33 mouse cellular contexts compared by ENCODE assay signal in the genomic region with DNA sequence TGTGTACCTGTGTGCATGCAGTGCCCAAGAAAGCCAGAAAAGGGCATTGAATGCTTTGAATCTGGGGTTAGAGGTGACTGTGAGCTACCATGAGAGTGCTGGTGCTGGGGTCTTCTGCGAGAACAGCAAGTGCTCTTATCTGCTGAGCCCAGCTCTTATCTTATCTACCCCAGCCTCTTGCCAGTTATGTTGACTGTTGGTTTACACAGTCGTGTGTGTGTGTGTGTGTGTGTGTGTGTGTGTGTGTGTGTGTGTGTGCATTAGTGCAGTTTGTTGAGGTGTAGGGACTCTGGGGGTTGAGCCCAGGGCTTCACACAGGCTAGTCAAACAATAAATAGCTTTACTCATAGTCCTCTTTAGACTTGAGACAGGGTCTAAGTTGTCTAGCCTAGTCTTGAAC. TPM values are rescaled to one million over a fixed set of nuclear protein-coding genes. Genes with fewer than 3 reads are reported as not detected.
DNase-seq lines count a peak whose midpoint lies in the region; ATAC-seq and TF ChIP-seq lines count a peak whose summit lies in the region.
"Had no signal": no experiment of that assay in that cellular context is flagged by ENCODE, and none has a peak within 500 bp of the region (broad histone marks: within the 10 kb centered on the region; RNA-seq: fewer than 3 reads in every experiment).

No protein-coding gene starts in this region.

- TF ChIP-seq CTCF in gastrocnemius, adult 2 months (IDR thresholded peaks at IDR 0.05) = no peak
- no peak for TF ChIP-seq CTCF in liver, embryonic 14.5 days (IDR thresholded peaks at IDR 0.05; ENCODE audit: low read depth)

- intact Hi-C loops in gastrocnemius, adult 2 months (cut with DNase I) = no loop called here

- peak; percentile 87 for TF ChIP-seq EP300 in liver, embryonic 14.5 days (IDR thresholded peaks at IDR 0.05; ENCODE audit: low read depth)

- H3K4me2 ChIP-seq in liver, embryonic 14.5 days (ENCODE audit: low read depth) = no peak overlapping the region
- H3K4me2 ChIP-seq: embryonic facial prominence, embryonic 13.5 days; heart, embryonic 15.5 days; hindbrain, embryonic 12.5 days; limb, embryonic 12.5 days; neural tube, embryonic 12.5 days had no signal

- no peaks in the 10 kb centered on the region for H3K9me3 ChIP-seq in liver, embryonic 14.5 days (ENCODE audit: control insufficient read depth, low read length)
- H3K9me3 ChIP-seq: embryonic facial prominence, embryonic 13.5 days; forebrain, embryonic 10.5 days; heart, embryonic 15.5 days; hindbrain, embryonic 12.5 days; limb, embryonic 12.5 days; midbrain, embryonic 10.5 days; neural tube, embryonic 12.5 days had no signal

- peaks cover 3 to 9% of the 10 kb centered on the region in 2 experiments for H3K4me1 ChIP-seq in liver, embryonic 14.5 days (replicated peaks; ENCODE audit: control insufficient read depth in 2 of 2, insufficient read depth in 2 of 2, low read length in 1 of 2)
- H3K4me1 ChIP-seq: neural tube, embryonic 12.5 days had no signal

- peak overlapping the region; percentile 30; the same call in 1 of the 2 replicates for H3K4me3 ChIP-seq in gastrocnemius, adult 2 months
- H3K4me3 ChIP-seq in liver, embryonic 14.5 days (ENCODE audit: insufficient read depth in 1 of 2, low read depth in 2 of 2, low read length in 2 of 2) = no peak overlapping the region
- H3K4me3 ChIP-seq: embryonic facial prominence, embryonic 13.5 days; forebrain, embryonic 10.5 days; heart, embryonic 15.5 days; hindbrain, embryonic 12.5 days; limb, embryonic 12.5 days; midbrain, embryonic 10.5 days; neural tube, embryonic 12.5 days had no signal

- WGBS in liver, embryonic 14.5 days (ENCODE audit: insufficient replicate concordance) = 7% methylated on average over 2 of the region's 2 CpGs

- ATAC-seq in common myeloid progenitor, adult 5-6 weeks (replicated peaks; ENCODE audit: low read depth, poor library complexity, severe bottlenecking) = peak; percentile 43; the same call in 1 of the 2 replicates
- ATAC-seq in liver, embryonic 14.5 days (ENCODE audit: insufficient read depth) = peak; percentile 74
- peak; percentile 46 for ATAC-seq in megakaryocyte-erythroid progenitor cell, adult 5-6 weeks (replicated peaks; ENCODE audit: low FRiP score, low TSS enrichment, poor library complexity, severe bottlenecking)
- no peak for ATAC-seq in CD4-positive, CD25-positive, alpha-beta regulatory T cell, adult 4 months
- ATAC-seq: activated CD4-positive, CD25-positive, alpha-beta regulatory T cell, adult 4 months; forebrain, embryonic 16.5 days; hindbrain, postnatal 0 days; intestine, postnatal 0 days; lung, postnatal 0 days; midbrain, embryonic 16.5 days had no signal

- no peaks in the 10 kb centered on the region for H3K36me3 ChIP-seq in liver, embryonic 14.5 days (replicated peaks; ENCODE audit: control insufficient read depth, insufficient read depth, low read depth)
- H3K36me3 ChIP-seq: embryonic facial prominence, embryonic 13.5 days; forebrain, embryonic 10.5 days; heart, embryonic 15.5 days; hindbrain, embryonic 12.5 days; limb, embryonic 12.5 days; midbrain, embryonic 10.5 days; neural tube, embryonic 12.5 days had no signal

- no peak overlapping the region for H3K9ac ChIP-seq in liver, embryonic 14.5 days (replicated peaks)
- H3K9ac ChIP-seq: embryonic facial prominence, embryonic 13.5 days; heart, embryonic 15.5 days; hindbrain, embryonic 12.5 days; limb, embryonic 12.5 days; neural tube, embryonic 12.5 days had no signal

- H3K27ac ChIP-seq in gastrocnemius, adult 2 months = peak overlapping the region; percentile 81
- H3K27ac ChIP-seq in liver, embryonic 14.5 days = no peak overlapping the region
- H3K27ac ChIP-seq: embryonic facial prominence, embryonic 13.5 days; forebrain, embryonic 10.5 days; hindbrain, embryonic 12.5 days; hindbrain, postnatal 0 days; limb, embryonic 12.5 days; macrophage; midbrain, embryonic 10.5 days; neural tube, embryonic 12.5 days had no signal

- H3K27me3 ChIP-seq in liver, embryonic 14.5 days (ENCODE audit: control insufficient read depth, insufficient read depth, low read length) = no peaks in the 10 kb centered on the region
- H3K27me3 ChIP-seq: neural tube, embryonic 12.5 days had no signal

- no peak for DNase-seq in gastrocnemius, adult 2 months
- no peak for DNase-seq in gastrocnemius, postnatal 10 days
- DNase-seq in liver, embryonic 14.5 days (ENCODE audit: low read depth in 3 of 3, low spot score in 3 of 3) = peak in 1 of 3 experiments; percentile 26
- DNase-seq in adrenal gland, postnatal 4 days (ENCODE audit: low spot score in 2 of 2) = no peak
- DNase-seq in retina, embryonic 14.5 days (ENCODE audit: low spot score) = no peak
- DNase-seq: adrenal gland, adult 2 months; adrenal gland, postnatal 36 days; cerebellum, adult 8-10 months; cerebellum, postnatal 36 days; embryo, embryonic 11 days; heart, postnatal 36 days; kidney, adult 9 months; kidney, postnatal 10 days; lung, adult 18-20 months; thymus, postnatal 4 days had no signal

RNA-seq across cellular contexts. Expression of gene Sync, which starts 7.8 kb away (rescaled TPM):
- total RNA-seq in gastrocnemius, adult 2 months (2021) = 10 to 100 TPM; 39.9 to 46.5 TPM
- 10 to 100 TPM; 63.6 to 64.4 TPM for total RNA-seq in gastrocnemius, postnatal 10 days (2021)
- total RNA-seq in common myeloid progenitor, adult 5-6 weeks (2017) = not detected in 2 replicates
- polyA plus RNA-seq in liver, embryonic 14.5 days (2012; rRNA removed) = 0.01 and 0.03 TPM in 2 replicates
- 0.08 TPM in 1 of 2 replicates, not detected in the other for polyA plus RNA-seq in liver, embryonic 14.5 days (2014; fragmentation: Nextera tagmentation; extraction: Ambion mirVana)
- total RNA-seq in megakaryocyte-erythroid progenitor cell, adult 5-6 weeks (2014; fragmentation: Nextera tagmentation) = not detected in 2 replicates
- not detected in 2 replicates for total RNA-seq in megakaryocyte-erythroid progenitor cell, adult 5-6 weeks (2017)
- under 1 TPM in 1 of 2 experiments, not detected in 1; 0.46 TPM for polyA plus RNA-seq in CD4-positive, CD25-positive, alpha-beta regulatory T cell, adult 4 months (2017; shearing (Covaris generic))
- total RNA-seq in adrenal gland, postnatal 4 days (2021) = 1 to 10 TPM; 3.8 to 4.4 TPM
- total RNA-seq: granulocyte monocyte progenitor cell, adult 5-6 weeks had no signal

RNA-seq across cellular contexts. Expression of gene C77080, which starts 34.0 kb away (rescaled TPM):
- 1 to 10 TPM; 2.0 to 2.1 TPM for total RNA-seq in gastrocnemius, adult 2 months (2021)
- 1 to 10 TPM; 2.6 to 4.9 TPM for total RNA-seq in gastrocnemius, postnatal 10 days (2021)
- 0.15 and 1.1 TPM in 2 replicates for total RNA-seq in common myeloid progenitor, adult 5-6 weeks (2017)
- polyA plus RNA-seq in liver, embryonic 14.5 days (2012; rRNA removed) = 1.2 and 1.5 TPM in 2 replicates
- 0.74 and 0.91 TPM in 2 replicates for polyA plus RNA-seq in liver, embryonic 14.5 days (2014; fragmentation: Nextera tagmentation; extraction: Ambion mirVana)
- total RNA-seq in megakaryocyte-erythroid progenitor cell, adult 5-6 weeks (2014; fragmentation: Nextera tagmentation) = 0.20 and 0.45 TPM in 2 replicates
- 0.11 TPM in 1 of 2 replicates, not detected in the other for total RNA-seq in megakaryocyte-erythroid progenitor cell, adult 5-6 weeks (2017)
- under 1 TPM; 0.20 to 0.27 TPM for polyA plus RNA-seq in CD4-positive, CD25-positive, alpha-beta regulatory T cell, adult 4 months (2017; shearing (Covaris generic))
- total RNA-seq in adrenal gland, postnatal 4 days (2021) = 10 to 100 TPM; 15.7 to 21.0 TPM

RNA-seq across cellular contexts. Expression of gene Rbbp4, which starts 40.0 kb away (rescaled TPM):
- 10 to 100 TPM; 38.5 to 46.9 TPM for total RNA-seq in gastrocnemius, adult 2 months (2021)
- total RNA-seq in gastrocnemius, postnatal 10 days (2021) = 10 to 100 TPM; 96.7 to 98.5 TPM
- 120 and 139 TPM in 2 replicates for total RNA-seq in common myeloid progenitor, adult 5-6 weeks (2017)
- polyA plus RNA-seq in liver, embryonic 14.5 days (2012; rRNA removed) = 45.8 and 60.8 TPM in 2 replicates
- 241 and 248 TPM in 2 replicates for polyA plus RNA-seq in liver, embryonic 14.5 days (2014; fragmentation: Nextera tagmentation; extraction: Ambion mirVana)
- total RNA-seq in megakaryocyte-erythroid progenitor cell, adult 5-6 weeks (2014; fragmentation: Nextera tagmentation) = 128 and 189 TPM in 2 replicates
- total RNA-seq in megakaryocyte-erythroid progenitor cell, adult 5-6 weeks (2017) = 92.8 and 105 TPM in 2 replicates
- 100 to 1,000 TPM; 252 to 315 TPM for polyA plus RNA-seq in CD4-positive, CD25-positive, alpha-beta regulatory T cell, adult 4 months (2017; shearing (Covaris generic))
- total RNA-seq in adrenal gland, postnatal 4 days (2021) = 100 to 1,000 TPM; 188 to 206 TPM

RNA-seq across cellular contexts. Expression of gene Zbtb8os, which starts 40.3 kb away (rescaled TPM):
- total RNA-seq in gastrocnemius, adult 2 months (2021) = 10 to 100 TPM; 24.8 to 28.9 TPM
- total RNA-seq in gastrocnemius, postnatal 10 days (2021) = 10 to 100 TPM; 24.2 to 25.4 TPM
- 59.1 and 73.1 TPM in 2 replicates for total RNA-seq in common myeloid progenitor, adult 5-6 weeks (2017)
- polyA plus RNA-seq in liver, embryonic 14.5 days (2012; rRNA removed) = 22.3 and 24.5 TPM in 2 replicates
- polyA plus RNA-seq in liver, embryonic 14.5 days (2014; fragmentation: Nextera tagmentation; extraction: Ambion mirVana) = 33.2 and 33.8 TPM in 2 replicates
- 26.6 and 41.9 TPM in 2 replicates for total RNA-seq in megakaryocyte-erythroid progenitor cell, adult 5-6 weeks (2014; fragmentation: Nextera tagmentation)
- 52.6 and 60.8 TPM in 2 replicates for total RNA-seq in megakaryocyte-erythroid progenitor cell, adult 5-6 weeks (2017)
- 10 to 100 TPM; 79.6 to 86.0 TPM for polyA plus RNA-seq in CD4-positive, CD25-positive, alpha-beta regulatory T cell, adult 4 months (2017; shearing (Covaris generic))
- total RNA-seq in adrenal gland, postnatal 4 days (2021) = 10 to 100 TPM; 51.1 to 52.2 TPM

Comparison
In these comparisons a context has a peak if more than half of its experiments do, and no peak if none do; other contexts are left out.
1. RNA of gene Sync, which starts 7.8 kb away (total RNA-seq): 63.6 to 64.4 TPM in gastrocnemius, postnatal 10 days and 39.9 to 46.5 TPM in gastrocnemius, adult 2 months; 3.8 to 4.4 TPM in adrenal gland, postnatal 4 days, not detected in common myeloid progenitor, adult 5-6 weeks and not detected in megakaryocyte-erythroid progenitor cell, adult 5-6 weeks; every median in the first group is over 4 times any median in the second.